Mouse (Mus musculus) spleen, adult 2 months (tissue): Measurements from ENCODE around the gene Cpa2.

Experiments used
- CTCF ChIP-seq: fragments of 200-500 bp; IDR thresholded peaks from 2 replicates; pipeline ENCODE4 v1.5.1; 2011; ENCODE audit warnings: mild to moderate bottlenecking, inconsistent platforms; ENCODE audit not compliant: insufficient read depth, insufficient read length, insufficient replicate concordance; ENCODE audit errors: extremely low read depth
- POLR2A ChIP-seq: fragments of 200-500 bp; IDR thresholded peaks from 2 replicates; pipeline ENCODE4 v1.6.1; 2011; ENCODE audit warnings: low read depth, low read length, inconsistent platforms

- TF ChIP-seq CTCF (no peak), POLR2A (no peak)
These were observed 58.7 kb downstream of the Cpa2 start for GRCm38 (mm10) chr6:30600033-30600432.
